Mouse (Mus musculus): ENCODE data around the gene Chst15. TPM values are rescaled to one million over a fixed set of nuclear protein-coding genes. Genes with fewer than 3 reads are reported as not detected.
A peak's percentile ranks its signal among the peaks of the same experiment; 100 is the strongest.

The Chst15 gene
- polyA plus RNA-seq, 1 experiment: 17.6 TPM

GRCm38 (mm10) chr7:132299661-132300210 is 17.3 kb downstream of the Chst15 start:
- 65% methylated on average over 5 of the region's 5 CpGs for WGBS
- no peak for TF ChIP-seq POLR2A (IDR thresholded peaks at IDR 0.05; ENCODE audit: low read depth, low read length)
- TF ChIP-seq CTCF (conservative IDR thresholded peaks at IDR 0.05; ENCODE audit: insufficient read depth, insufficient read length, low read depth, low read length): no peak
- peak; percentile 67 for DNase-seq
- Histone ChIP-seq H3K4me3 (ENCODE audit: insufficient read depth, low read depth, low read length) (no peak overlapping the region), H3K4me1 (ENCODE audit: control insufficient read depth, insufficient read depth, low read length) (peaks cover 6% of the 10 kb centered on the region; the same call in 1 of the 2 replicates), H3K36me3 (ENCODE audit: control insufficient read depth, insufficient read depth, low read length) (no peaks in the 10 kb centered on the region), H3K27ac (ENCODE audit: insufficient read depth, low read depth, low read length) (no peak overlapping the region; the same call in 1 of the 2 replicates), H3K27me3 (replicated peaks; ENCODE audit: control insufficient read depth, insufficient read depth, low read length) (no peaks in the 10 kb centered on the region)

GRCm38 (mm10) chr7:132298412-132298990 is 18.5 kb downstream of the Chst15 start:
- no peak overlapping the region for H3K4me3 ChIP-seq (ENCODE audit: insufficient read depth, low read depth, low read length)
- WGBS: 62% methylated on average over 7 of the region's 7 CpGs
- H3K27me3 ChIP-seq (replicated peaks; ENCODE audit: control insufficient read depth, insufficient read depth, low read length): no peaks in the 10 kb centered on the region
- H3K36me3 ChIP-seq (ENCODE audit: control insufficient read depth, insufficient read depth, low read length): no peaks in the 10 kb centered on the region
- H3K27ac ChIP-seq (ENCODE audit: insufficient read depth, low read depth, low read length): no peak overlapping the region
- DNase-seq: no peak
- H3K4me1 ChIP-seq (ENCODE audit: control insufficient read depth, insufficient read depth, low read length): peaks cover 6% of the 10 kb centered on the region; the same call in 1 of the 2 replicates
- TF ChIP-seq CTCF (conservative IDR thresholded peaks at IDR 0.05; ENCODE audit: insufficient read depth, insufficient read length, low read depth, low read length) (no peak), POLR2A (IDR thresholded peaks at IDR 0.05; ENCODE audit: low read depth, low read length) (no peak)

- H3K27me3 ChIP-seq (replicated peaks; ENCODE audit: control insufficient read depth, insufficient read depth, low read length): no peaks in the 10 kb centered on the region
- peak overlapping the region; percentile 3; the same call in 1 of the 2 replicates for H3K27ac ChIP-seq (ENCODE audit: insufficient read depth, low read depth, low read length)
- no peaks in the 10 kb centered on the region for H3K36me3 ChIP-seq (ENCODE audit: control insufficient read depth, insufficient read depth, low read length)
- WGBS: 45% methylated on average over 4 of the region's 4 CpGs
- DNase-seq: peak; percentile 84
- H3K4me1 ChIP-seq (ENCODE audit: control insufficient read depth, insufficient read depth, low read length): peaks cover 3% of the 10 kb centered on the region; the same call in 1 of the 2 replicates
- TF ChIP-seq CTCF (conservative IDR thresholded peaks at IDR 0.05; ENCODE audit: insufficient read depth, insufficient read length, low read depth, low read length) (no peak), POLR2A (IDR thresholded peaks at IDR 0.05; ENCODE audit: low read depth, low read length) (no peak)
- H3K4me3 ChIP-seq (ENCODE audit: insufficient read depth, low read depth, low read length): no peak overlapping the region
Observed at GRCm38 (mm10) chr7:132296661-132297443, 20.2 kb downstream of the Chst15 start.

GRCm38 (mm10) chr7:132296132-132296531 is 20.9 kb downstream of the Chst15 start:
- no peak for DNase-seq
- Histone ChIP-seq H3K4me1 (ENCODE audit: control insufficient read depth, insufficient read depth, low read length) (peaks cover 3% of the 10 kb centered on the region; the same call in 1 of the 2 replicates), H3K36me3 (ENCODE audit: control insufficient read depth, insufficient read depth, low read length) (no peaks in the 10 kb centered on the region), H3K4me3 (ENCODE audit: insufficient read depth, low read depth, low read length) (no peak overlapping the region), H3K27me3 (replicated peaks; ENCODE audit: control insufficient read depth, insufficient read depth, low read length) (no peaks in the 10 kb centered on the region), H3K27ac (ENCODE audit: insufficient read depth, low read depth, low read length) (no peak overlapping the region)
- 74% methylated on average over 3 of the region's 3 CpGs for WGBS
- TF ChIP-seq CTCF (conservative IDR thresholded peaks at IDR 0.05; ENCODE audit: insufficient read depth, insufficient read length, low read depth, low read length): no peak
- no peak for TF ChIP-seq POLR2A (IDR thresholded peaks at IDR 0.05; ENCODE audit: low read depth, low read length)

GRCm38 (mm10) chr7:132287340-132287664 is 29.7 kb downstream of the Chst15 start:
- DNase-seq: no peak
- H3K27ac ChIP-seq (ENCODE audit: insufficient read depth, low read depth, low read length): no peak overlapping the region
- WGBS: 81% methylated on average over 3 of the region's 3 CpGs
- no peak overlapping the region for H3K4me3 ChIP-seq (ENCODE audit: insufficient read depth, low read depth, low read length)
- TF ChIP-seq CTCF (conservative IDR thresholded peaks at IDR 0.05; ENCODE audit: insufficient read depth, insufficient read length, low read depth, low read length): no peak
- TF ChIP-seq POLR2A (IDR thresholded peaks at IDR 0.05; ENCODE audit: low read depth, low read length): no peak
- no peaks in the 10 kb centered on the region for H3K36me3 ChIP-seq (ENCODE audit: control insufficient read depth, insufficient read depth, low read length)
- H3K27me3 ChIP-seq (replicated peaks; ENCODE audit: control insufficient read depth, insufficient read depth, low read length): no peaks in the 10 kb centered on the region
- H3K4me1 ChIP-seq (ENCODE audit: control insufficient read depth, insufficient read depth, low read length): peaks cover 10% of the 10 kb centered on the region; the same call in 1 of the 2 replicates

- H3K4me1 ChIP-seq (ENCODE audit: control insufficient read depth, insufficient read depth, low read length): peaks cover 10% of the 10 kb centered on the region; the same call in 1 of the 2 replicates
- no peak for TF ChIP-seq POLR2A (IDR thresholded peaks at IDR 0.05; ENCODE audit: low read depth, low read length)
- TF ChIP-seq CTCF (conservative IDR thresholded peaks at IDR 0.05; ENCODE audit: insufficient read depth, insufficient read length, low read depth, low read length): no peak
- no peaks in the 10 kb centered on the region for H3K36me3 ChIP-seq (ENCODE audit: control insufficient read depth, insufficient read depth, low read length)
- no peak for DNase-seq
- H3K27ac ChIP-seq (ENCODE audit: insufficient read depth, low read depth, low read length): no peak overlapping the region
- H3K4me3 ChIP-seq (ENCODE audit: insufficient read depth, low read depth, low read length): no peak overlapping the region
- H3K27me3 ChIP-seq (replicated peaks; ENCODE audit: control insufficient read depth, insufficient read depth, low read length): no peaks in the 10 kb centered on the region
- 19% methylated on average over 14 of the region's 14 CpGs for WGBS
Observed at GRCm38 (mm10) chr7:132286630-132287339, 30.2 kb downstream of the Chst15 start.

All from kidney, adult 2 months (tissue).